Mouse (Mus musculus) heart, adult 8-10 months (tissue): ENCODE data around the gene Gm43191. TPM values are rescaled to one million over a fixed set of nuclear protein-coding genes. Genes with fewer than 3 reads are reported as not detected.
"Not testable (repeated sequence)": the region's sequence is repeated elsewhere in the genome, so short reads cannot be mapped to it uniquely, and the experiment has no call there.

Experiments
- DNase-seq: peaks from one replicate; pipeline ENCODE4 v3.0.0; 2022; ENCODE audit warnings: low spot score
- total RNA-seq, 4 experiments: library from RNA; stranded (reverse); gene quantifications; 2 replicates each; pipeline ENCODE4 v1.2.4; 2022

The Gm43191 gene
- total RNA-seq, 4 experiments from 2014 or later: 1.0 TPM; not detected in 3

- no peak for DNase-seq
Observed at GRCm38 (mm10) chr3:116661870-116662414, 19.1 kb downstream of the Gm43191 start.

- no peak for DNase-seq
Observed at GRCm38 (mm10) chr3:116661288-116661869, 19.7 kb downstream of the Gm43191 start.

GRCm38 (mm10) chr3:116659856-116660430, 21.1 kb downstream of the Gm43191 start:
- no peak for DNase-seq

GRCm38 (mm10) chr3:116658928-116659565, 22.0 kb downstream of the Gm43191 start:
- DNase-seq: no peak

GRCm38 (mm10) chr3:116656184-116656965, 24.7 kb downstream of the Gm43191 start:
- DNase-seq: no peak

- not testable (repeated sequence) for DNase-seq
Observed at GRCm38 (mm10) chr3:116654051-116654450, 27.0 kb downstream of the Gm43191 start.

GRCm38 (mm10) chr3:116653278-116653945, 27.6 kb downstream of the Gm43191 start:
- DNase-seq: no peak

GRCm38 (mm10) chr3:116652033-116652446, 29.0 kb downstream of the Gm43191 start:
- no peak for DNase-seq

- DNase-seq: no peak
Observed at GRCm38 (mm10) chr3:116650698-116651097, 30.4 kb downstream of the Gm43191 start.

- no peak for DNase-seq
Observed at GRCm38 (mm10) chr3:116648805-116649204, 32.3 kb downstream of the Gm43191 start.

- DNase-seq: no peak
Observed at GRCm38 (mm10) chr3:116646387-116646786, 34.7 kb downstream of the Gm43191 start.

- no peak for DNase-seq
Observed at GRCm38 (mm10) chr3:116642373-116642772, 38.7 kb downstream of the Gm43191 start.

- peak; percentile 19 for DNase-seq
Observed at GRCm38 (mm10) chr3:116641811-116642371, 39.2 kb downstream of the Gm43191 start.

GRCm38 (mm10) chr3:116640024-116640423, 41.0 kb downstream of the Gm43191 start:
- DNase-seq: no peak

GRCm38 (mm10) chr3:116638572-116638971, 42.5 kb downstream of the Gm43191 start:
- no peak for DNase-seq

GRCm38 (mm10) chr3:116637693-116638476, 43.2 kb downstream of the Gm43191 start:
- DNase-seq: no peak

GRCm38 (mm10) chr3:116635799-116636198, 45.3 kb downstream of the Gm43191 start:
- no peak for DNase-seq

GRCm38 (mm10) chr3:116634853-116635252, 46.2 kb downstream of the Gm43191 start:
- no peak for DNase-seq

GRCm38 (mm10) chr3:116634091-116634490, 47.0 kb downstream of the Gm43191 start:
- DNase-seq: no peak

- DNase-seq: no peak
Observed at GRCm38 (mm10) chr3:116632971-116633370, 48.1 kb downstream of the Gm43191 start.
